Mouse (Mus musculus) neural tube, embryonic 13.5 days (tissue): ENCODE measurements around the gene Fut2. TPM values are rescaled to one million over a fixed set of nuclear protein-coding genes. Genes with fewer than 3 reads are reported as not detected.

Experiments
- ATAC-seq: fragments of 200-750 bp; cut with Nextera tagmentation; 2 replicates; pipeline ENCODE4 v1.8.0; 2017; ENCODE audit warnings: low read depth, mild to moderate bottlenecking, moderate TSS enrichment, moderate library complexity
- H3K27ac ChIP-seq: fragments of 300-500 bp; sonication (generic); replicated peaks from 2 replicates; pipeline ENCODE4 v1.5.1; 2015; ENCODE audit warnings: moderate library complexity, mild to moderate bottlenecking, inconsistent platforms
- H3K27me3 ChIP-seq: fragments of 300-500 bp; sonication (generic); 2 replicates; pipeline ENCODE4 v1.6.1; 2015; ENCODE audit warnings: mild to moderate bottlenecking, inconsistent platforms
- H3K36me3 ChIP-seq: fragments of 300-500 bp; sonication (generic); 2 replicates; pipeline ENCODE4 v1.6.1; 2015; ENCODE audit warnings: mild to moderate bottlenecking, inconsistent platforms
- H3K4me1 ChIP-seq: fragments of 300-500 bp; sonication (generic); replicated peaks from 2 replicates; pipeline ENCODE4 v1.6.1; 2015; ENCODE audit warnings: inconsistent platforms
- H3K4me2 ChIP-seq: fragments of 300-500 bp; sonication (generic); 2 replicates; pipeline ENCODE4 v1.6.1; 2015; ENCODE audit warnings: inconsistent platforms, mild to moderate bottlenecking, moderate library complexity
- H3K4me3 ChIP-seq: fragments of 300-500 bp; sonication (generic); 2 replicates; pipeline ENCODE4 v1.5.1; 2015; ENCODE audit warnings: mild to moderate bottlenecking, inconsistent platforms
- H3K9ac ChIP-seq: fragments of 300-500 bp; sonication (generic); 2 replicates; pipeline ENCODE4 v1.6.1; 2015; ENCODE audit warnings: moderate library complexity, mild to moderate bottlenecking, inconsistent platforms
- H3K9me3 ChIP-seq: fragments of 300-500 bp; sonication (generic); 2 replicates; pipeline ENCODE4 v1.6.1; 2016; ENCODE audit warnings: inconsistent platforms
- WGBS: fragments of 180-500 bp; shearing (Covaris S2); methylation state at CpG from one replicate; pipeline ENCODE4 v1.1.7; 2015; 5-methylcytosine and 5-hydroxymethylcytosine counted together
- polyA plus RNA-seq: library from polyadenylated mRNA; unstranded; fragments of >200 nt; fragmentation: Nextera tagmentation; extraction: Ambion mirVana; gene quantifications from 2 replicates; pipeline ENCODE4 v1.2.1, GENCODE M21; 2015

The Fut2 gene
- polyA plus RNA-seq, 1 experiment from 2014 or later = 0.15 TPM

GRCm38 (mm10) chr7:45605704-45606289 lies 60.4 kb downstream of the Fut2 start:
- no peak for ATAC-seq
- H3K9ac ChIP-seq = no peak overlapping the region
- no peaks in the 10 kb centered on the region for H3K9me3 ChIP-seq
- no peaks in the 10 kb centered on the region for H3K36me3 ChIP-seq
- no peak overlapping the region for H3K4me2 ChIP-seq
- no peak overlapping the region for H3K4me3 ChIP-seq
- H3K27ac ChIP-seq = no peak overlapping the region
- WGBS = 87% methylated on average over 9 of the region's 9 CpGs
- H3K27me3 ChIP-seq = no peaks in the 10 kb centered on the region
- H3K4me1 ChIP-seq = no peaks in the 10 kb centered on the region

DNA sequence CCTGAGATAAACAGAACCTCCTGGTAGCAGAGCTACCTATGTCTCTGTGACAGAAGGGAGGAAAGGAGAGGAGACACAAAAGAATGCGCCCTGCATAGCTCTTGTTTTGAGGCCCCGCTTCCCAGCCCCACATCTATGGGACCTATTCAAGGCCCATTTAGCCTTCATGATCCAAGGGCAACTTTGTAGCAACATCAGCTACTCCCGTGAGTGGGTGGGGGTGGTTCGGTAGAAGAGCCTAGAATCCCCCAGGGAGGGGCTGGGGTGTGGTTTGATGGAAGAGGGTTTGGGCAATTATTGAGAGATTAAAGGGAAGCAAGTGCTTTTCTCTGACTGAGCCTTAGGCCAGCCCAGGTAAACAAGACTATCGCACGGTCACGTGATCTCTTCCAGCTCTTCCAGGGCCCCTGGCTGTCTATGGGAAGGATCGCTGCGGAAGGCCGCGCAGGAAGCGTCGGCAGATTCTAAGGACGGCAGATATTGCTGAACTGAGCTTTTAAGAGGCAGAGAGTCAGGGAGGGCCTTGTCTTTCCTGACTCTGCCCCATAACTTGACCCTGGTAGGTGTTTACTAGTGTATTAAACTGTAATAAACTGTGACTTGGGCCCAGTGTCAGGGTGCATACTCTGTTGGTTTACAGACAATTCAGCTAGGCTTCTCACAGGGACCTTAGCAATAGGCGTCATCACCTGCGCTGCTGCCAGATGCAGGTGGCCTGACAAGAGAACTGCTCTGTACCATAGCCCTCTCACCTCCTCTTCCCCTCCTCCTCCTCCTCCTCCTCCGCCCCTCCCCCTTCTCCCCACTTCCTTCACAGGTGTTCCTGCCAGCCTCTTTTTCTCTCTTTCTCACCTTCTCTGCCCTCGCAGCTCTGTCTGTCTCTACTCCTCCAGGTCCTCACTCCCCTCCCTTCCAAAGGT lies 67.0 kb downstream of the Fut2 start:
- Histone ChIP-seq H3K27ac (no peak overlapping the region), H3K9ac (no peak overlapping the region), H3K9me3 (no peaks in the 10 kb centered on the region), H3K4me1 (no peaks in the 10 kb centered on the region), H3K4me2 (no peak overlapping the region), H3K27me3 (no peaks in the 10 kb centered on the region), H3K4me3 (no peak overlapping the region), H3K36me3 (no peaks in the 10 kb centered on the region)
- 52% methylated on average over 18 of the region's 18 CpGs for WGBS
- no peak for ATAC-seq

Other genes starting within 250 kb of the Fut2 start
- not detected in 2 replicates for gene Lhb, start 245.6 kb downstream of the Fut2 start, polyA plus RNA-seq
- gene Gys1, start 231.6 kb downstream of the Fut2 start, polyA plus RNA-seq = 21.5 and 25.9 TPM in 2 replicates
- 89.7 and 111 TPM in 2 replicates for gene Ruvbl2, start 228.3 kb downstream of the Fut2 start, polyA plus RNA-seq
- 6,282 and 6,442 TPM in 2 replicates for gene Ftl1, start 206.5 kb downstream of the Fut2 start, polyA plus RNA-seq
- 184 and 237 TPM in 2 replicates for gene Bax, start 199.5 kb downstream of the Fut2 start, polyA plus RNA-seq
- 0.13 and 0.29 TPM in 2 replicates for gene Tulp2, start 184.5 kb downstream of the Fut2 start, polyA plus RNA-seq
- gene Gm45808, start 179.6 kb downstream of the Fut2 start, polyA plus RNA-seq = not detected in 2 replicates
- 3.2 and 3.4 TPM in 2 replicates for gene Dhdh, start 177.6 kb downstream of the Fut2 start, polyA plus RNA-seq
- gene Nucb1, start 156.0 kb downstream of the Fut2 start, polyA plus RNA-seq = 116 and 121 TPM in 2 replicates
- 17.2 and 20.9 TPM in 2 replicates for gene Ppp1r15a, start 140.1 kb downstream of the Fut2 start, polyA plus RNA-seq
- 4.1 and 7.9 TPM in 2 replicates for gene Plekha4, start 140.1 kb downstream of the Fut2 start, polyA plus RNA-seq
- gene Hsd17b14, start 111.5 kb downstream of the Fut2 start, polyA plus RNA-seq = 0.52 and 1.7 TPM in 2 replicates
- gene Bcat2, start 96.2 kb downstream of the Fut2 start, polyA plus RNA-seq = 24.0 and 24.1 TPM in 2 replicates
- gene Fgf21, start 50.9 kb downstream of the Fut2 start, polyA plus RNA-seq = not detected in 2 replicates
- gene Fut1, start 49.1 kb downstream of the Fut2 start, polyA plus RNA-seq = not detected in 2 replicates
- 0.10 TPM in 1 of 2 replicates, not detected in the other for gene Izumo1, start 44.6 kb downstream of the Fut2 start, polyA plus RNA-seq
- gene Rasip1, start 38.9 kb downstream of the Fut2 start, polyA plus RNA-seq = 13.1 TPM in 2 replicates
- gene Mamstr, start 26.4 kb downstream of the Fut2 start, polyA plus RNA-seq = 3.1 and 3.4 TPM in 2 replicates
- 1.9 and 2.6 TPM in 2 replicates for gene Ntn5, start 17.6 kb upstream of the Fut2 start, polyA plus RNA-seq
- 0.52 and 0.93 TPM in 2 replicates for gene Sec1, start 28.0 kb upstream of the Fut2 start, polyA plus RNA-seq
- gene Car11, start 33.4 kb upstream of the Fut2 start, polyA plus RNA-seq = 44.5 and 46.0 TPM in 2 replicates
- 3.1 and 4.1 TPM in 2 replicates for gene Dbp, start 38.7 kb upstream of the Fut2 start, polyA plus RNA-seq
- gene Rpl18, start 49.1 kb upstream of the Fut2 start, polyA plus RNA-seq = 570 and 614 TPM in 2 replicates
- gene Sphk2, start 51.6 kb upstream of the Fut2 start, polyA plus RNA-seq = 25.1 and 26.3 TPM in 2 replicates
- 0.39 and 0.55 TPM in 2 replicates for gene Fam83e, start 54.8 kb upstream of the Fut2 start, polyA plus RNA-seq
- not detected in 2 replicates for gene Spaca4, start 59.4 kb upstream of the Fut2 start, polyA plus RNA-seq
- gene Lmtk3, start 117.3 kb upstream of the Fut2 start, polyA plus RNA-seq = 17.2 and 17.4 TPM in 2 replicates
- 4.9 and 5.2 TPM in 2 replicates for gene Sult2b1, start 118.3 kb upstream of the Fut2 start, polyA plus RNA-seq
- 292 and 303 TPM in 2 replicates for gene Cyth2, start 148.2 kb upstream of the Fut2 start, polyA plus RNA-seq
- gene Kcnj14, start 158.4 kb upstream of the Fut2 start, polyA plus RNA-seq = 0.85 and 0.93 TPM in 2 replicates
- 34.6 and 37.2 TPM in 2 replicates for gene Grwd1, start 164.6 kb upstream of the Fut2 start, polyA plus RNA-seq
- 41.9 and 44.6 TPM in 2 replicates for gene Kdelr1, start 206.4 kb upstream of the Fut2 start, polyA plus RNA-seq
- 1.6 and 2.1 TPM in 2 replicates for gene Grin2d, start 212.0 kb upstream of the Fut2 start, polyA plus RNA-seq
- gene Syngr4, start 230.3 kb upstream of the Fut2 start, polyA plus RNA-seq = not detected in 2 replicates
- gene Tmem143, start 230.5 kb upstream of the Fut2 start, polyA plus RNA-seq = 4.7 and 5.1 TPM in 2 replicates